ENCODE assay signal across 26 mouse cellular contexts in the genomic region with DNA sequence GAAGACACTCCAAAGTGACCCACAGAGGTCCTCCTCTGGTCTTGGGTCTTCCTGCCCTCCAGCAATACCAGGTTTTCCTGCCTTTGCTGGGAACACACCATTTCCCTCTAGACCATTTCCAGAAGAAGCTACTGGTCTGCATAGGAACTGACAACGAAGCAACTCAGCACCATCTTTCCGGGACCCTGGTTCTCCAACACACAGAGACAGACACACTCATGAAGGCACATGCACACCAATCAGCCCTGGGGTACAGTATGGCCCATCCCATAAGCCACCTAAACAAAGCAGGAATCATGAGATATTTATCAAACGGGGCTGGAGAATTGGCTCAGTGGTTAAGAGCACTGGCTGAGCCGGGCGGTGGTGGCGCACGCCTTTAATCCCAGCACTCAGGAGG.
"Had no signal": no experiment of that assay in that cellular context is flagged by ENCODE, and none has a peak within 500 bp of the region (broad histone marks: within the 10 kb centered on the region; RNA-seq: fewer than 3 reads in every experiment).

No protein-coding gene starts in this region.

- H3K27me3 ChIP-seq: embryonic facial prominence, embryonic 12.5 days; embryonic facial prominence, embryonic 13.5 days; embryonic facial prominence, embryonic 15.5 days; forebrain, embryonic 15.5 days had no signal

- H3K27ac ChIP-seq: embryonic facial prominence, embryonic 10.5 days; embryonic facial prominence, embryonic 12.5 days; embryonic facial prominence, embryonic 13.5 days; embryonic facial prominence, embryonic 15.5 days; forebrain, embryonic 10.5 days; forebrain, embryonic 12.5 days; forebrain, embryonic 13.5 days; forebrain, embryonic 15.5 days; gastrocnemius, adult 2 months; heart, adult 2 months had no signal

- DNase-seq: cerebellum, adult 2 months; cerebellum, adult 8-10 months; cerebellum, adult 9-10 months; cerebellum, adult 9-11 months; cerebellum, postnatal 10 days; cerebellum, postnatal 14 days; cerebellum, postnatal 25 days; cerebellum, postnatal 36 days; embryo, embryonic 11 days; forebrain, postnatal 0 days; gastrocnemius, adult 2 months; gastrocnemius, postnatal 10 days; gastrocnemius, postnatal 14 days; gastrocnemius, postnatal 25 days; gastrocnemius, postnatal 36 days; heart, adult 18-20 months; heart, adult 2 months had no signal

- H3K9me3 ChIP-seq: embryonic facial prominence, embryonic 10.5 days; embryonic facial prominence, embryonic 12.5 days; embryonic facial prominence, embryonic 13.5 days; embryonic facial prominence, embryonic 15.5 days; forebrain, embryonic 10.5 days; forebrain, embryonic 12.5 days; forebrain, embryonic 13.5 days; forebrain, embryonic 15.5 days had no signal

- H3K36me3 ChIP-seq: embryonic facial prominence, embryonic 10.5 days; embryonic facial prominence, embryonic 12.5 days; embryonic facial prominence, embryonic 13.5 days; embryonic facial prominence, embryonic 15.5 days; forebrain, embryonic 10.5 days; forebrain, embryonic 12.5 days; forebrain, embryonic 15.5 days had no signal

- H3K4me3 ChIP-seq: embryonic facial prominence, embryonic 10.5 days; embryonic facial prominence, embryonic 12.5 days; embryonic facial prominence, embryonic 13.5 days; embryonic facial prominence, embryonic 15.5 days; erythroblast, embryonic 14.5 days; forebrain, embryonic 10.5 days; forebrain, embryonic 12.5 days; forebrain, embryonic 13.5 days; forebrain, embryonic 15.5 days; gastrocnemius, adult 2 months; heart, adult 2 months had no signal
